Mouse (Mus musculus) heart, adult 2 months (tissue): ENCODE data around the gene Dusp7. TPM values are rescaled to one million over a fixed set of nuclear protein-coding genes. Genes with fewer than 3 reads are reported as not detected.

ENCODE experiments used
- DNase-seq, 2 experiments: peaks; one replicate each; pipeline ENCODE4 v3.0.0; 2021
- H3K27ac ChIP-seq: fragments of 200-600 bp; 2 replicates; pipeline ENCODE4 v1.8.1; 2022
- H3K27me3 ChIP-seq: fragments of 200-500 bp; 2 replicates; pipeline ENCODE4 v1.6.1; 2012; ENCODE audit warnings: mild to moderate bottlenecking, low read length, inconsistent platforms, mixed read lengths; ENCODE audit not compliant: control insufficient read depth, insufficient read depth
- H3K36me3 ChIP-seq: fragments of 200-500 bp; 2 replicates; pipeline ENCODE4 v1.6.1; 2012; ENCODE audit warnings: low read length, inconsistent platforms; ENCODE audit not compliant: control insufficient read depth, insufficient read depth
- H3K4me1 ChIP-seq: fragments of 200-500 bp; 2 replicates; pipeline ENCODE4 v1.6.1; 2011; ENCODE audit warnings: low read length; ENCODE audit not compliant: control insufficient read depth, insufficient read depth
- H3K4me3 ChIP-seq: fragments of 200-600 bp; 2 replicates; pipeline ENCODE4 v1.8.1; 2022
- H3K79me2 ChIP-seq: fragments of 200-500 bp; replicated peaks from 2 replicates; pipeline ENCODE4 v1.6.1; 2012; ENCODE audit warnings: mild to moderate bottlenecking, inconsistent platforms, low read length, moderate library complexity, mixed read lengths; ENCODE audit not compliant: control insufficient read depth, insufficient read depth
- H3K9ac ChIP-seq: fragments of 200-500 bp; 2 replicates; pipeline ENCODE4 v1.6.1; 2012; ENCODE audit warnings: low read depth, mild to moderate bottlenecking, control low read depth, inconsistent platforms, low read length, mixed read lengths
- CTCF ChIP-seq: fragments of 200-600 bp; IDR thresholded peaks from 2 replicates; pipeline ENCODE4 v1.8.1; 2022; ENCODE audit warnings: antibody characterized with exemption, mild to moderate bottlenecking, moderate library complexity
- EP300 ChIP-seq: fragments of 200-500 bp; IDR thresholded peaks from 2 replicates; pipeline ENCODE4 v1.6.1; 2011; ENCODE audit warnings: low read depth, low read length, control low read depth; ENCODE audit not compliant: insufficient read depth
- POLR2A ChIP-seq: fragments of 200-500 bp; IDR thresholded peaks from 2 replicates; pipeline ENCODE4 v1.6.1; 2011; ENCODE audit warnings: mild to moderate bottlenecking, low read depth, low read length, control low read depth; ENCODE audit not compliant: insufficient read depth
- WGBS: fragments of 180-500 bp; shearing (Covaris S2); methylation state at CpG from one replicate; pipeline ENCODE4 v1.1.7; 2018; 5-methylcytosine and 5-hydroxymethylcytosine counted together
- intact Hi-C: fragments of 180-260 bp; cut with DNase I; formaldehyde crosslinking; loops from one replicate; pipeline ENCODE4 v1.15.1; 2025
- polyA plus RNA-seq: library from polyadenylated mRNA; depleted of rRNA; stranded (reverse); fragments of >200 nt; gene quantifications from 2 replicates; pipeline ENCODE4 v1.2.3, GENCODE M21; 2012; rRNA removed
- total RNA-seq, 2 experiments: library from RNA; stranded (reverse); gene quantifications; 2 replicates each; pipeline ENCODE4 v1.2.3; 2021

Gene Dusp7
- total and polyA plus RNA-seq, 3 experiments: 47.6 to 102 (median 64.9) TPM

GRCm38 (mm10) chr9:106420608-106421007, 52.2 kb downstream of the Dusp7 start:
- intact Hi-C loops: loop anchor here (1.0 kb wide), 3 partner anchors 71 to 131 kb away; no protein-coding TSS in a partner anchor
- peaks cover 16% of the 10 kb centered on the region for H3K4me1 ChIP-seq
- DNase-seq: no peak

GRCm38 (mm10) chr9:106421033-106421864, 52.8 kb downstream of the Dusp7 start:
- Histone ChIP-seq H3K79me2 (no peaks in the 10 kb centered on the region), H3K4me3 (peak overlapping the region; percentile 17; the same call in 1 of the 2 replicates), H3K27ac (peak overlapping the region; percentile 26; the same call in 1 of the 2 replicates), H3K4me1 (peaks cover 16% of the 10 kb centered on the region), H3K36me3 (no peaks in the 10 kb centered on the region), H3K9ac (no peak overlapping the region), H3K27me3 (no peaks in the 10 kb centered on the region)
- intact Hi-C loops: loop anchor here (1.0 kb wide), 3 partner anchors 72 to 132 kb away; no protein-coding TSS in a partner anchor
- no peak for DNase-seq
- WGBS: 33% methylated on average over 18 of the region's 18 CpGs
- TF ChIP-seq CTCF: no peak
- TF ChIP-seq EP300: no peak
- TF ChIP-seq POLR2A: no peak

More at GRCm38 (mm10) chr9:106420608-106421007, 52.2 kb downstream of the Dusp7 start:
- H3K9ac ChIP-seq: no peak overlapping the region
- WGBS: 15% methylated on average over 2 of the region's 2 CpGs
- H3K4me3 ChIP-seq: no peak overlapping the region
- H3K36me3 ChIP-seq: no peaks in the 10 kb centered on the region
- H3K27me3 ChIP-seq: no peaks in the 10 kb centered on the region
- H3K79me2 ChIP-seq: no peaks in the 10 kb centered on the region
- H3K27ac ChIP-seq: no peak overlapping the region
- no peak for TF ChIP-seq CTCF

- no peaks in the 10 kb centered on the region for H3K27me3 ChIP-seq
- H3K4me3 ChIP-seq: peak overlapping the region; percentile 17; the same call in 1 of the 2 replicates
- H3K27ac ChIP-seq: peak overlapping the region; percentile 26; the same call in 1 of the 2 replicates
- 0% methylated on average over 3 of the region's 3 CpGs for WGBS
- no peak overlapping the region for H3K9ac ChIP-seq
- no peaks in the 10 kb centered on the region for H3K36me3 ChIP-seq
- DNase-seq: peak; percentile 81 to 84
- intact Hi-C loops: loop anchor here (1.0 kb wide), 3 partner anchors 73 to 133 kb away; no protein-coding TSS in a partner anchor
- peaks cover 16% of the 10 kb centered on the region for H3K4me1 ChIP-seq
- H3K79me2 ChIP-seq: no peaks in the 10 kb centered on the region
- no peak; the same call in 1 of the 2 replicates for TF ChIP-seq CTCF
- TF ChIP-seq EP300: peak; percentile 97
- TF ChIP-seq POLR2A: peak; percentile 34; the same call in 1 of the 2 replicates
These were observed 53.4 kb downstream of the Dusp7 start for GRCm38 (mm10) chr9:106421865-106422160.

Other genes starting within 250 kb of the Dusp7 start
- 1 to 10 TPM; 1.6 to 2.3 TPM for gene Glyctk, start 210.5 kb upstream of the Dusp7 start, total RNA-seq
- gene Glyctk, start 210.5 kb upstream of the Dusp7 start, polyA plus RNA-seq: 2.0 and 3.4 TPM in 2 replicates
- gene Wdr82, start 197.7 kb upstream of the Dusp7 start, total RNA-seq: 10 to 100 TPM; 35.1 to 37.0 TPM
- gene Wdr82, start 197.7 kb upstream of the Dusp7 start, polyA plus RNA-seq: 30.5 and 61.6 TPM in 2 replicates
- gene Ppm1m, start 168.9 kb upstream of the Dusp7 start, total RNA-seq: 10 to 100 TPM; 10.8 to 12.1 TPM
- gene Ppm1m, start 168.9 kb upstream of the Dusp7 start, polyA plus RNA-seq: 17.4 and 18.9 TPM in 2 replicates
- 100 to 1,000 TPM; 182 to 219 TPM for gene Twf2, start 165.5 kb upstream of the Dusp7 start, total RNA-seq
- gene Twf2, start 165.5 kb upstream of the Dusp7 start, polyA plus RNA-seq: 251 and 268 TPM in 2 replicates
- under 1 TPM; 0.39 to 0.47 TPM for gene Tlr9, start 146.0 kb upstream of the Dusp7 start, total RNA-seq
- 1.1 and 1.9 TPM in 2 replicates for gene Tlr9, start 146.0 kb upstream of the Dusp7 start, polyA plus RNA-seq
- gene Alas1, start 120.0 kb upstream of the Dusp7 start, total RNA-seq: 100 to 1,000 TPM; 438 to 443 TPM
- gene Alas1, start 120.0 kb upstream of the Dusp7 start, polyA plus RNA-seq: 382 and 470 TPM in 2 replicates
- gene Poc1a, start 87.6 kb upstream of the Dusp7 start, total RNA-seq: 1 to 10 TPM; 3.2 to 4.0 TPM
- gene Poc1a, start 87.6 kb upstream of the Dusp7 start, polyA plus RNA-seq: 5.9 and 6.2 TPM in 2 replicates
- gene Rpl29, start 60.8 kb downstream of the Dusp7 start, total RNA-seq: 100 to 1,000 TPM; 251 to 296 TPM
- 247 and 287 TPM in 2 replicates for gene Rpl29, start 60.8 kb downstream of the Dusp7 start, polyA plus RNA-seq
- gene Acy1, start 69.7 kb downstream of the Dusp7 start, total RNA-seq: 10 to 100 TPM; 20.1 to 26.7 TPM
- 12.0 and 12.5 TPM in 2 replicates for gene Acy1, start 69.7 kb downstream of the Dusp7 start, polyA plus RNA-seq
- gene Abhd14b, start 78.8 kb downstream of the Dusp7 start, total RNA-seq: 1 to 10 TPM; 6.6 to 6.8 TPM
- 27.8 and 34.8 TPM in 2 replicates for gene Abhd14b, start 78.8 kb downstream of the Dusp7 start, polyA plus RNA-seq
- 10 to 100 TPM; 18.7 to 21.8 TPM for gene Abhd14a, start 79.0 kb downstream of the Dusp7 start, total RNA-seq
- gene Abhd14a, start 79.0 kb downstream of the Dusp7 start, polyA plus RNA-seq: 33.2 and 43.0 TPM in 2 replicates
- 10 to 100 TPM; 70.0 to 74.6 TPM for gene Pcbp4, start 84.7 kb downstream of the Dusp7 start, total RNA-seq
- 92.8 and 95.8 TPM in 2 replicates for gene Pcbp4, start 84.7 kb downstream of the Dusp7 start, polyA plus RNA-seq
- gene Gpr62, start 97.3 kb downstream of the Dusp7 start, total RNA-seq: not detected
- 0.12 TPM in 1 of 2 replicates, not detected in the other for gene Gpr62, start 97.3 kb downstream of the Dusp7 start, polyA plus RNA-seq
- gene Rrp9, start 107.3 kb downstream of the Dusp7 start, total RNA-seq: 10 to 100 TPM; 18.9 to 23.4 TPM
- gene Rrp9, start 107.3 kb downstream of the Dusp7 start, polyA plus RNA-seq: 21.0 and 22.3 TPM in 2 replicates
- 10 to 100 TPM; 29.4 to 31.2 TPM for gene Parp3, start 108.3 kb downstream of the Dusp7 start, total RNA-seq
- 35.1 and 46.7 TPM in 2 replicates for gene Parp3, start 108.3 kb downstream of the Dusp7 start, polyA plus RNA-seq
- not detected for gene Iqcf1, start 131.3 kb downstream of the Dusp7 start, total RNA-seq
- gene Iqcf1, start 131.3 kb downstream of the Dusp7 start, polyA plus RNA-seq: 0.37 TPM in 1 of 2 replicates, not detected in the other
- not detected for gene Iqcf5, start 145.9 kb downstream of the Dusp7 start, total RNA-seq
- not detected in 2 replicates for gene Iqcf5, start 145.9 kb downstream of the Dusp7 start, polyA plus RNA-seq
- not detected for gene Iqcf3, start 193.0 kb downstream of the Dusp7 start, total RNA-seq
- gene Iqcf3, start 193.0 kb downstream of the Dusp7 start, polyA plus RNA-seq: 0.15 TPM in 1 of 2 replicates, not detected in the other
- gene Iqcf4, start 202.4 kb downstream of the Dusp7 start, total RNA-seq: not detected
- not detected in 2 replicates for gene Iqcf4, start 202.4 kb downstream of the Dusp7 start, polyA plus RNA-seq